Mouse (Mus musculus) kidney, adult 2 months (tissue): ENCODE data around the gene Lgi4.

Source experiments
- CTCF ChIP-seq: fragments of 200-500 bp; conservative IDR thresholded peaks from 2 replicates; pipeline ENCODE4 v1.5.1; 2011; ENCODE audit warnings: low read depth, mild to moderate bottlenecking, control low read depth, low read length, moderate library complexity, mixed read lengths; ENCODE audit not compliant: insufficient read depth, insufficient read length
- POLR2A ChIP-seq: fragments of 200-500 bp; IDR thresholded peaks from one replicate; pipeline ENCODE4 v1.6.1; 2011; ENCODE audit warnings: low read depth, low read length, control low read depth

DNA sequence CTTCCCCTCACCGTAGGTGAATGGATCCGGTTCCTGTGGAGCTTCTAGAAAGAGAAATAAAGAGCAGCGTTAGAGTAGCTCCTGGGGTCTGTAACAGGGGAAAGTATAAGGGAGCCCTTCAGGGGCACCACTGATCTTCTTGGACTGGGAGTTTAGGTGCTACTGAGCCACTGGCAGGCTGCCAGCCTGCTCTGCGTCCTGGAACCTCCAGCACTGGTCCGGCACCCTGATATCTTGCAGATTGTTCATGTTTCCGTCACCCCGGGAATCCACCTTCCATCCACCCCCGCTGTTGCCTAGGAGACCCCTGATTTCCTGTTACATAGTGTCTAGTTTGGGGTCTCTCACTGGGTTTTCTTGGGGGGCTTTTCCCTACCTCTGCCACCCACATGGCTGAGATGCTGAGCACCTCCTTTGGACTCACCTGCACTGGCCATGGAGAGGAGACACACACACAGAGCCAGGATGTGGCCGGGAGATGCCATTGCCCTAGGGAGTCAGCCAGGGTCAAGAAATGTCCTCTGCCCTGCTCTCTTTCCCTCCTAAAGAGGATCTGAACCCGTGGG is 5.2 kb upstream of the Lgi4 start:
- TF ChIP-seq CTCF (no peak), POLR2A (no peak)
